Mouse (Mus musculus) testis, postnatal 14 days (tissue): ENCODE measurements at regions not wholly inside any gene's neighbourhood (a gene's known extent, or its start where the extent isn't known, plus 50 kb on each side); places are given as distances from the start of the nearest gene placed in this dataset.
A peak's percentile ranks its signal among the peaks of the same experiment; 100 is the strongest.

Experiments
- DNase-seq: peaks from one replicate; pipeline ENCODE4 v3.0.0; 2021; ENCODE audit warnings: low spot score

DNA sequence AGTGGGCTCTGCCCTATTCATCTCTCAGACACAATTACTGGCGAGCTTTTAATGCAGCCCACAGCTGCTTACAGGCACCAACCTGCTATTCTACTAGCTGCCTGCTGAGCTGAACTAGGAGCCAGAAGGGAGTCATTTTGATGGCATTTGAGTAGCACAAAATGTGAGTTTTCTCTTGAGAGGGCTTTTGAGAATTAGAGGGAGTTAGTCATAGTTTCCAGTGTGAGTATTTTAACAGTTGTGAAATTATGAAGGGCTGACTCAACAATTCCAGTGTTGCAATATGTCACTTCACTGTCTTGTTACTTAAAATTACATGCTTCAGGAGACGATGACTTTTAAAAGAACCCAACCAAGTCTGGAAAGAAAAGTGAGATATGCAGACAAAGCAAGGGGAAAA is 54.4 kb upstream of the Ly86 start:
- DNase-seq: no peak

DNA sequence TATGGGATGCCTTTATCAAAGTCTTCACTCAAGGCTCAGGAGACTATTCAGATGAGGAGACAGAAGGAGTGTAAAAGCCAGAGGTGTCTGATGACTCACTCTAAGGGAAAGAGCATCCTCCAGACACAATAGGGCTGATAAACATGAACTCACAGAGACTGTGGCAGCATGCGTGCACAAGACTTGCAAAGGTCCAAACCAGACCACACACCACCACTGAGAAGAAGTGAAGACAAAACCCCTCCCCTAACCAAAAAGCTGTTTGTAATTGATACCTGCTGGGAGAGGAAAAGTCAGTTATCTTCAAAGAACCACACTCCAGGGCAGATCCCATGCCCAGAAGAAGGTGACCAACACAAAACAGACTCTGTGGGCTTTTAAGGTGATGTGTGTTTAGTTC is 56.0 kb upstream of the Ly86 start:
- no peak for DNase-seq

DNA sequence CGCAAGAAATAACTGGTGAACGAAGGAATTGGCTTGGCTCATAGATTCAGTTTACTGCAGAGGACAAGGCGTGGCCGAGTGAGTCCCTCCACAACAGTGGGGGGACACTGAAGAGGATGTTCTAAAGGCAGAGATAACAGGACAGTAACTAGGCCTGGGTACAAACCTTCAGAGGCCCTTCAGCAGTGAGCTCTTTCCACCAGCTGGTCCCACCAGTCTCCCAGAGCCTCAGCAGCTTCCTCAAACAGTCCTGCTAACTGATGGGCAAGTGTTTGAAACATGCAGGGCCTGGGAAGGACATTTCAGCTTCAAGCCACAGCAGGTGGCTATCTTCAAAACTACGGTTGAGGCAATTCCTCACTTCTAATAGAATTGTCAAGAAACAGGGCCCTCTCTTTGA is 62.5 kb upstream of the Ly86 start:
- no peak for DNase-seq

DNA sequence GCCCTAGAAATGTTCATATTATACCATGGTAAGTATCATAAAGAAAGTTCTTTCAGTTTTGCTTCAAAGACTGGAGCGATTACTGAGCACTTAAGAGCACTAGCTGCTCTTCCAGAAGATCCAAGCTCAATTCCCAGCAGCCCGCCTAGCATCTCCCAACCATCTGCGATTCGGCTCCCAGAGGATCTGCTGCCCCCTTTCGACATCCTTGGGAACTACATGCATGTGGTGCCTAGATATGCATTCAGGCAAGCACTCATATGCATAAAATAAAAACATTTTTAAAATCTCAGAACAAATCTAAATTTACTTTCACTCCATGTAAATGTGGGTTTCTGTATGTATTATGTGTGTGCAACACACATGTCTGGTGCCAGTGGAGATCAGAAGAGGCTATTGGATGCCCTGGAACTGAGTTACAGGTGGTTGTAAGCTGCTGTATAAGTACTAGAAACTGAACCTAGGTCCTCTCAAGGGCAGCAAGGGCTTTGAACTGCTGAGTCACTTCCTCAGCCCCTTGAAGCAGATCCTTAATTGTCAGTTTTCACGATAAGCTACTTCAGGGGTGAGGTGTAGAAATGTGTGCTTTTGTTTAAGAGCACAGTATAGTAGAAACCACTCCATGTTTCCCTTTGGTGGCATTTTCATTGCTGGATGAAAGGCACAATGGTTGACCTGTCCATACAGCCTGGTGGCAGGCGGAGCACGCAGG is 65.8 kb upstream of the Ly86 start:
- DNase-seq: peak; percentile 9

DNA sequence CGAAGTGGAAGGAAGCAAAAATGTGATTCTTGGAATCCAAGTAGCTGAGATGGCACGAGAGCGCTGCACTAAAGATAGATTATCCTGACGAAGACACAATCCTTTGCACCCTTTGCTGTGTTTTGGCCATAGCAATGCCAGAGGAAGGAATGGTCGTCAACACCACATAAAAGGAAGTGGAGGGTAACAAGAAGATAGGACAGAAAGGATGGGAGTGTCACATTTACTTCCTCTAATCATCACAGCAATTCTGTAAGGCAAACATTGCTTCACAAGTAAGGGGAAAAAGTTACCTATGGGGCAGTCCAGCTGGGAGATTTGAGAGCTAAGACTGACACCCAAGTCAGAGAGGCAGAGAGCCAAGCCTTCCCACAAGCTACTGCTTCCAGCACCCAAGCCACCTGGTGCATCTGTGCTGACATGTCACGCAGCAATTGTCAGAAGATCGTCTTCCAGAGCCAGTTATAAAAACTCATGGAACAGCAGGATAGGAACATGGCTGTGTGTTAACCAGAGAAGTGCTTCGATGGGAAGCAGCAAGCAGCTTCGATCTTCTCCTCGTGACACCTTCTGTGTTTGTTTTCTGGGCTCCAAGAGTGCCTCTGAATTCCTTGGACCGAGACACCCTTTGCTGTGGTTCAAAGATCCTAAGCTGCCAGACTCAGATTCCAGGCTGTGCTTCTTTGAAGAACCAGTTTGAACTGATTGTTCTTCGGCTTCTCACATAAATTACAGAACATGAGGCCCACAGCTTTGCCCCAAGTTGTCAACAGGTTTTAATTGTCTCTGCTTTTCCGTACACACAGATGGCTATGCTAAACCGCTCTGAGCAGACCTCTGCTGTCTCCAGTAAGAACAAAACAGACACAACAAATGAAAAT is 95.2 kb upstream of the Ly86 start:
- no peak for DNase-seq

DNA sequence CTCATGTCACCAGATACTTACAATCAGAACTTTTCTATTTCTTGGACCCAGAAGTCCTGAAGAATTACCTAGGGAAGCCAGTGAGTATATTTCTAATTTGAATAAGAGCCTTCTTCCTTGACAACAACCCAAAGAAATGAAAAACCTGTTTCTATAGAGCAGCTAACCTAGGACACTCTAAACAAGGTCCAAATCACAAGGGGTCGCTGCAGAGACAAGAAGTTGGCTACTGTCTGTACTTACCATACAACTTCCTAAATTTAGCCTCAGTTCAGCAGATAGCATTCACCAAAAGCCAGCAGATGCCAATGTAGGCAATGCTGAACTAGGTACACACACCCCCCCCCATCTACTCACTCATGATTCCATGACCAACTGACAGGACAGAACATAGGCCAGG is 96.3 kb upstream of the Ly86 start:
- no peak for DNase-seq

DNA sequence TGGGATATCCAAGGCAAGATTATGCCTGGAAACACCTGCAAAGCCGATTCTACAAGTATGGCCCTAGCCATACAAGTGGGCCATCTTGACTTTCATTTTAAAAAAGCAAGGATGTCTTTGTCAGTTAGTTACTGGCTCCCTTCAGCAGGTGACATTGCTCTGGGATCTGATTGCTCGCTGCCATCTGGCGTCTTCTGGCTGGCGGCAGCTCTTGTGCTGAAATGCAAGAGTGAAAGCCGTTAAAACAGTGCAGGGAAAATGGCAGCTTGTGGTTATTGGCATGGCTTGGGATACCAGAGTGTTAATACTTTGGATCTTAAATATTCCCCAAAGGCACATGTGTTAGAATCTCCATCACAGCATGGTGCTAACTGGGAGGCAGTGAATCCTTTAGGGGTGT is 105.0 kb upstream of the Ly86 start:
- DNase-seq: no peak

DNA sequence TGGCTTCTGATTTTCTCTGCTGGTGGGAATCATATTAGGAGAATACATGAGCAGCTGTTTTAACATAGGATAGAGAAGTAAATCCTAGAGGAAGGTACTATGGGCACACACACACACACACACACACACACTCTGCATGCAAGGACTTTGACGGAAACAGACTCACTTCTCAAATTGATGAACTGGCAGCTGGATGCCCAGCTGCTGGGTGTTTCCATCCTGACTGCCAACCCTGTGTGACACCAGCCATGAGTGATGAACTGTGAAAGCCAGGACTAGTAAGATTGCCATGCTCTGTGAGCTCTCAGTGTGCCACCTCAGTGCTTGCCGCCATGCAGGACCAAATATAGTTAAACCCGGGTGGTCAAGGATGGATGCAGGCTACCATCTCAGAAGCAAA is 107.7 kb upstream of the Ly86 start:
- DNase-seq: no peak

DNA sequence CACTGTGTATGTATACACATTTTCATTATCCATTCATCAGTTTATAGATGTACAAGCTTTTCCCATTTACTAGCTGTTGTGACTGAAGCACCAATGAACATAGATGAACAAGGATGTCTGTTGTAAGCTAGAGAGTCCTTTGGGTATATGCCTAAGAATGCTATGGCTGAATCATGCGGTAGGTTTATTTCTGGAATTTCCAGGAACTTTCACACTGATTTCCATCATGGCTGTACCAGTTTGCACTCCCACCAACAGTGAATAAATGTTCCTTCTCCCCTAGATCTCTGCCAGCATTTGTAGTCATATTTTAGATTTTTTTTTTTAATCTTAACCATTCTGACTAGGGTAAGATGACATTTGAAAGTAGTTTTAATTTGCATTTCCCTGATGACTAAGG is 119.2 kb upstream of the Ly86 start:
- no peak for DNase-seq

DNA sequence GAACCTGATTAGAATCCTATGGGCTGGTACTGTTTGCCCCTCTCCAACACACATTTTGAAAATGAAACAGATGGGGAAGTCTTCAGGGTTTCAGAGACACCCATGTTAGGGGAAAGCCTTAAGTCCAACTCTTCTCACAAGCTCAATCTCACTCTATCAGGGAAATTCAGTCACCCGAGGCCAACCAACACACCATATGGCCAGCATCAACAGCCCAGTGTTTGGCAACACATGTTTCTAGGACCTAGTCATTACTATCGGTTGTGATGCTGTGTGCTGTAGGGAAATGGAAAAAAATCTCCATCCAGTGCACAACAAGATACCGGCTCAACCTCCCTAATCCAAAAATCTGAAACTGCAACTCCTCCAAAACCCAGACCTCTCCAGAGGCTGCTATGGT is 124.6 kb upstream of the Ly86 start:
- no peak for DNase-seq

DNA sequence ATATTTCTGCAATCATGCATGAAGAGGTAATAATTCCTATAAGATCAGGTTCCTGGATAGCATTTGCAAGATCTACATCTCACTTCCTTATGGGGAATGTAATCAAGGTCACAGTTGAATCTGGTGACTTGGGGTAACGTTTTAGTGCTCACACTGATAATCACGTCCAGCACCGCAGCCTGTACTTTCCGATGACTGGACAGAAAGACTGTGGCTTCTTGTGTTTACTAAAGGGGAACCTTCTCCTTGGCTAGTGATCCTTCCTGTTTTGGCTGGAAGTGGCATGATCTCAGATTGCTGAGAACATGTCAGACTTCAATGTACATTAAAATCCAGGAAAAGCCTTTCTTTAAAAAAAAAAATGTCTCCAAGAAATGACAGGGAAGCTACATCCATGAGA is 126.4 kb upstream of the Ly86 start:
- no peak for DNase-seq

DNA sequence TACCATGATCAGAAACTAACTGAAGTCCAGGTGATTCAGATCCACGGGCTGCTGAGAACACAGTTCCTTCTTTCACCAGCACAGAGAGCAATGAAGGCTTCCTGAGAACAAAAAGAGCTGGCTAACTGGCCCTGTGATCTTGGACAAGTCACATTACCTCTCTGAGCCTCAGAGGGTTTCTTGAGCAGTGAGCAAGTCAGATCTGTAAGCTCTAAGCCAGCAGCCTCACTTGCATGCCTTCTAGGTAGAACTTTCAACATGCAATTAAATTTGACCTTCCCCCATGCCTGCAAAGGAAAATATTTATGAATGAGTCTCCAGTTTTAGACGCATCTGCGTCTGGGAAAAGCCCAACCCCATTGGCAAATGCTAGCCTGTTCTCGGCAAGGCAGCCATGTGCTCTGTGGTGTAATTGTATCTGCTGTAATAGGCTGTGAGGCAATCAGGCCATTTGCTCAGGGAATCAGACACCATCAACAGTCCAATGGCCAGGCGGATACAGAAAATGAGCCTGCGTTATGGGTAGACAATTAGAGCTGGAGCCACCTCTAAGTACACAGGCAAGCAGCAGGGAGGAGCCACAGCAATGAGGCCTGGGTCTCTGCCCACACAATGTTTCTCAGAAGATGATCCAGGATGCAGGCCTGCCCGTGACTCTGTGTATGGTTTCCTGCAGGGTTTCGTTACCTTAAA is 130.3 kb upstream of the Ly86 start:
- no peak for DNase-seq

DNA sequence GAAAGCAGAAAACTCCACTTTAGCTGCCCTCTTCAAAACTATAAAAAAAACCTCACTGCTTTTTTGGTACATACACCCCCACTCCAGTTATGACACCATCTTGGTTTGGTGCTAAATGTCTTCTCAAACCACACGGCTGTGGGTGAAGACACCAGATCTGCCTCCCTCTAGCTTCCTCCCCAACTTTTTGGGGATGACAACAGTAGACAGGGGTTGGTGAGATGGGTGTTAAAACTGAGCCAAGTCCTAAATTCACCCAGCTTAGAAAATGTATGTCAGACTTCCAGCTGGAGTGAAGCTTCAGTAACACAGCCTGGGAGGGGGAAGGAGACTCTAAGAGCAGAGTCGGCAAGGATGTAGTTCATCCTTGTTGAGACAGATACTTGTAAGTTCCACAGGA is 147.1 kb upstream of the F13a1 start:
- no peak for DNase-seq

DNA sequence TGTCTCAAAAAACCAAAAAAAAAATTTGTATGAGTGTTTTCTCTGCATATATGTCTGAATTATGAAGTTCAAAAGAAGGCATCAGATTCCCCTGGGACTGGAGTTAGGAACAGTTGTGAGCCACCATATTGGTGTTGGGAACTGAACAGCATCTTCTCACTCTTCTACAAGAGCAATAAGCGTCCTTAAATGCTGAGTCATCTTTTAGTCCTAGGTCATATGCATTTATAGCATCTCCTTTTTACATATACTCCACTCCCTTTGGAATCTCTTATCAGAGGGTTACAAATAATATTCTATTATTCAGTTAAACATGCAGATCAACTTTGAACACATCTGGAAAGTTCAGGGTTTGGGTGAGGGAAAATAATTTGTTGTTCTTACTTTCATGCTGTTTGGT is 145.8 kb upstream of the F13a1 start:
- DNase-seq: no peak

DNA sequence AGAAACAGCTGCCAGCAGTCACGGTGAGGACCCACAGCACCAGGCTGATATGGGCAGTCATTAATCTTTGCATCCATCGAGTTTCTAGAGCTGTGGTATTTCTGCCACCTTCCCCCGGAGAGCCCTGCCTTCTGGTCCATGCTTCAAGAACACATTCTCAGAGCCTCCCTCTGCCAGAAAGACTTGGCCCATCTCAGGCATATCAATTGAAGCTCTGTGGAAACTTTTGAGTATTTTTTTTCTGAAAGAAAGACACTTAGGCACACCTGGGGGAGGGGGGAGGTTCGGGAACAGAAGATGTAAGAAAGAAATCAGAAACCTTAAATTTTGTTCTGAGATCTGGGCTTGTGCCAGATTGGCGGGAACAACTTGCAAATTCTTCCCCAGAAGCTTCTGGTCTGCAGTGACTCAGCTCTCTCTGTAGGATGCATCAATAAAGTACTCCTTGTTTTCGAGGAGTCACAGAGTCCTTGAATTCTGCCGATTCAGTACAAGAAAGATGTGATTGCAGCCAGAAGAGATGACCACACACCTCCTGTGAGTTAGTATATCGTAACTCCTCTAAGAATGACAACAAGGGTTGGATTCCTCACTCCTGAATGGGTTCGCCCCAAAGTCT is 131.2 kb upstream of the F13a1 start:
- DNase-seq: peak; percentile 35

DNA sequence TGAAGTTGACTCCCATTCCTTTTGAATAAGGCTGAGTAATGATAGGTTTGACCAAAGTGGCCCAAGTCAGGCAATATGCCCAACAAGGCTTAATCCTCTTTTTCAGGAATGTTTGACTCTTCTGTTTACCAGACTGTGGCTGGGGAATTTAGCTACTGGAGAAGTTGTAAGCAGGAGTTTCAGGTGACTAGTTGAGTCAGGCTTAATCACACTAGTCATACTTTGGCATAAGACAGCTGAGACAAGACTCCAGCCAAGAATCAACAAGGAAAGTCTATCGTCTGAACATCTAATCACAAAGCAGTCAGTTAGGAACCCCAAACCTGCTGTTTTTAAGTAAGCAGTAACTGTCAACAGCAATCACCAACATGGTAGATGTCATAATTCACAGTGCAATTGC is 126.5 kb upstream of the F13a1 start:
- no peak for DNase-seq

DNA sequence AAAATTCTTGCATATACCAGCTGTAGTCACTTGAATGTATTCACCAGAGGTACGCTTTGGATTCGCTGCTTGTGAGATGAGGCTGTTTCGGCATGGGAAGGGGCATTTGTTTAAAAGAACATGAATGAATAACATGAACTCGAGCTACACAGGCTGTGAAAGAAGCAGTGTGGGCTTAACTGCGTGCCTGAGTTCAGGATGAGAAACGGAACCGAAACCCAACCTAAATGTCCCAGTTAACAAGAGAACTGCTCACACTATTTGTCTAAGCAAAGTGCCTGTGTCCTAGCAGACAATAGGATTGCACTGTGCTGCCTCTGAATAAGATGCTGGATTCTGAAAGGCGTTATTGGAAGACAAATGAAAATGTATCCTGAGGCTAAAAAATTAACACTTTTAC is 126.0 kb upstream of the F13a1 start:
- no peak for DNase-seq

DNA sequence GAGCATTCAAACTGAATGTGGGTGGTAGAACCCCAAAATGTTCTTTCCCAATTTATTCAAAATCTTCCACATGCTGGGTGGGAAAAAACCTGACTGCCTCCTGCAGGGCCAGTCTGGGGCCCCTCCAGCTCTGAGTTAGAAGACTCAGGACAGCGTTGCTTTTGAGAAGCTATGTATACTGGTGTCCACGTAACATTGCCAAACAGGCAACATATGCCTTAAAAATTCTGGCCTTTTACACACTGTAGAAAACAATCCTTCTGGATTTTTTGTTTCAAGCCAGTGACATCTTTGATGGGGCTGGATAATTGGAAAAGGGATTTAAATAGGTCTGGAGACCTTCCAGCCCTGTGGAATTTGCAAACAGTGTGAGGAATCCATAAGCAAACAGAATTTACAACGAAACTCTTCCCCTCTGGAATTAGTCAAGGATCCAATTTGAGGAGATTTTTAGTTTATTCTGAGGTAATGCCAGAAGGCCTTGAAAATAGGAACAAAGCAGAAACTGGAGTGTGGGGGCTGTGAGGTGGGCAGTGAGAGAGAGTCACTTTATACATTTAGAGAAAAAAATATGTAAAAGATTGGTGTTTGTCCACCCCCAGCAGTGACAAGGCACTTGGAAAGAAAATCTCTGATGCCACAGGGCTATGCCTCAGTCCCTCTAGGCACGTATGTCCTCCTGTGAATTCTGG is 108.9 kb upstream of the F13a1 start:
- DNase-seq: no peak

DNA sequence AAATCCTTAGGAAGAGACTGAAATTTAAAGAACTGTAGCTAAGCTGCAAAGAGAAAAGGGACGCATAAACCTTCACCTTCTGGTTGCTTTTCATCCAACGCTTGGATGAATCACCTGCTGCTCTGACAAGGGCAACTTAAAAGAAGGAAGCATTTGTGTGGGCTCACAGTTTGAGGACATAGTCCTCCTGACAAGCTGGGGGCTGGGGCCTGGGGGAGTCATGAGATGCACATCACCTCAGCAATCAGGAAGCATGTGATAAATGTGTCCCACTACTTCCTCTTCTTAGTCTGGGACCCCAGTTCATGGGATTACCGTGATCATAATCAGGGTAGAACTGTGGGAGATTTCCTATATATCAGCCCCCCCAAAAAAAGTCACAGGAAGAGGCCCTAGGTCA is 107.8 kb upstream of the F13a1 start:
- no peak for DNase-seq

DNA sequence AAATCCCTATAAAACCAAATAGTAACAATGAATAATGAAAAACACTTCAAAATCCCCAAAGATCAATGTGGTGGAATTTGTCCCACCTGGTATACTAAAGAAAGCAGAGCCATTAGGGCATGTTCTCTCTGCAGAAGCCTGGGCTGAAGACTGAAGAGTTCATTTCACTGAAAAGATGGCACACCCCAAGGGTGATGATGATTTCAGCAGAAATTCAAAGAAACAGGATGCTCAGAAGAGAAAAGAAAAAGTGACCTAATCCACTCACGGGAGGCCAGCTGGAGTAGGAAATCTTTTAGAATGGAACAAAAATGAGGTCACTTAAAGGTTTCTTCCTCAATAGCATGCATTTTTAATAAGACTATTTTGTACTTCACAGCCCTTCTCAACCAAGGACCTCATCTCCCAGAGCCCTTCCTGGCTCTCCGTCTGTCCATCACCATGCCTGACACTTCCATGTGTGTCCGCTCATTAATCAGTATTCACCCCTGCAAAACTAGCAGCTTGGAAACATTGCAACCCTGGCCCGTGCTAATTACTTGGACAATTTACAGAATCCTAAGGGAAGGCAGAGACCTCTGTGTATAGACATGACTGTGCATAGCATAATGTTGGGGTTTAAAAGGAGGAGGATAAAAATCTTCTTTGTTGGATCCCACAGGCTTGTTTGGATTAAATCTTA is 101.9 kb upstream of the F13a1 start:
- no peak for DNase-seq

DNA sequence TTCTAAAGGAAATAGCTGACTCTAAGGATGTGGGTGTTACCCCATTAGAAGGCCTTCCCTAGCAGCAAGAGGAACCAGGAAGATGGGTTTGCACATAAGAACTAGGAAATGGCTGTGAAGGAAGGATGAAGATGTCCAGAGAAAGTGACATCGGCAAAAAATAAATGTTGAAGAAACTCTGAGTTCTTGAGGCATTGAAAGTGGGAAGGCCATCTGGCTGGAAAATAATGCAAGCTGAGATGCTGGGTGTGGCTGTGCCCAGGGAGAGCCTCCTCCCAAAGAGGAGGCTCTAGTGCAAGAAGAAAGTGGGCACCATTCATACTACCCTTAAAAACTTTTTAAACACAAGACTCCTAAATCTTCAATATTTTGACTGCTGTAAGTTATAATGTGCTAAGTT is 99.9 kb upstream of the F13a1 start:
- DNase-seq: no peak
